Mouse (Mus musculus): ENCODE data around the gene Cyp2ab1.

DNA sequence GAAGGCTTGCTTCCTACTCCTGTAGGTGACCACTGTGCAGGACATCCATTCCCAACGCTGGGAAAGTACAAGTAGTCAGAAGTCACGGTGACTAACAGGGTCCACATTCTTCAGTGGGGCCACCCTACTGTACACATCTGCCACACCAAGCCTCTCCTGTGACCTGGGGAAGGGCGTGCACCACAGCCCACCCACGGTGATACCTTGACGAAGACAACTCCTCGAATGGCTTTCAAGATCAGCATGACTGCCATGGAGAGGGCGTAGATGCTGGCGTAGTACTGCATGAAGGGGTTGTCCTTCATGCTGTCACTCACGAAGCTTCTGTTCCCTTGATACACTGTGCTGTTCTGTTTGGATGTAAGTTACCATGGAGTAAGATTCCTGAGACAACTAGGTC lies 43.0 kb upstream of the Cyp2ab1 start:
- TF ChIP-seq POLR2A (IDR thresholded peaks at IDR 0.05; ENCODE audit: borderline replicate concordance, extremely low read depth, insufficient read depth, insufficient read length, poor library complexity, severe bottlenecking) (no peak), CTCF (IDR thresholded peaks at IDR 0.05; ENCODE audit: borderline replicate concordance, extremely low read depth, insufficient read depth, insufficient read length) (no peak)
